Mouse (Mus musculus) gastrocnemius, adult 18-20 months (tissue): ENCODE results near the gene Dolk. TPM values are rescaled to one million over a fixed set of nuclear protein-coding genes. Genes with fewer than 3 reads are reported as not detected.

Experiments
- DNase-seq: peaks from one replicate; pipeline ENCODE4 v3.0.0; 2021; ENCODE audit warnings: low spot score
- total RNA-seq, 2 experiments: library from RNA; stranded (reverse); gene quantifications; 2 replicates each; pipeline ENCODE4 v1.2.3; 2021

Gene Dolk
- total RNA-seq, 2 experiments from 2014 or later: 20.9 to 22.4 TPM

DNA sequence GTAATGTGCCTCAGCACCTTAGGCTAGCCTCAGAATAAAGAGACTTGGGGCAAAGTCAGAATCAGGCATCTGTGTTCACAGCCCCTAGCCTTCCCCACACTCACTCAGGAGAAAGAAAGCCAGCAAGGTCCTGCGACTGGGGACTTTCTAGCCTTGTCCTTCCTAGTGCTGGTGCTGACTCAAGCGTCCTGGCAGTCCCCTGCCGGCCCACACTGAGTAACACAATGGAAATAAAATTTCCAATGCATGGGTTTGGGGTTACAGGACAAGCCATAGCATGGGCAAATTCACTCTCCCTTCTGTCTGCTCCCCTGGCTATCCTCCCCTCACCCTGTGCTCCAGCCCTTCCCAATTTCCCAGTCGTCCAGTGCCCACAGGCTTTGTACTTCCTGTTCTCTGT lies 17.8 kb downstream of the Dolk start:
- no peak for DNase-seq

DNA sequence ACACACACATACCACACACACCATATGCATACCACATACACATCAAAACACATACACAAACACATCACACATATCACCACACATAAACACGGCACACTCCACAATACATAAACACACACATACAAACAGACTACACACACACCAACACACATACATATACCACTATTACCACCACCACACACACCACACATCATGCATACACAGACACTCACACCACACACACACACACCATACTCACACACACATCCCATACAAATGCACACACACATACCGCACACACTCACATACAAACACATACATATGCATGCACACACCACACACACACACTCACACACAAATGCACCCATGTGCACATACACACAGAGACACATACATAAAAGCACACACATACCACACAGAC lies 18.7 kb downstream of the Dolk start:
- DNase-seq: no peak

DNA sequence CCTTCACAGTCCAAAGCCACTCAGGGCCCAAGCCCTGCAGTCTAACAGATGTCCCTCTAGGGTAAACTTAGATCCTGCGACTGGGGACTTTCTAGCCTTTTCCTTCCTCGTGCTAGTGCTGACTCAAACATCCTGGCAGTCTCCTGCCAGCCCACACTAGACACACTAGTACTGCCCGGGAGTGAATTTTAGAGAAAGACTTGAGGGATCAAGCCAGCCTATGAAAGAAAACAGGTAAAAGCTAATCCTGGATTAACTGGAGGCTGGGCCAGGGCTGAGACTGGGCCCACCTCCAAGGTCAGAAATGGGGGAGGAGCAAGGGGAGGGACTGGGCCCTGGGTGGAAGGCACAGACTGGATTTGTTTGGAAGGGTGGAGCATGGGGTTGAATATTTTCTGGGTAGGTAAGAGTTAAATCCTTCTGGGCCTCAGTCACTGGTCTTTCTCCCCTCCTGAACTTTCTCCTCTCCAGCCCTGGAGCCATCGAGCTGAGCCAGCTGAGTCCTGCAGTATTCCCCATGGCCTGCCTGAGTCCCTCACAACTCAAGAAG lies 19.7 kb downstream of the Dolk start:
- peak; percentile 82 for DNase-seq

DNA sequence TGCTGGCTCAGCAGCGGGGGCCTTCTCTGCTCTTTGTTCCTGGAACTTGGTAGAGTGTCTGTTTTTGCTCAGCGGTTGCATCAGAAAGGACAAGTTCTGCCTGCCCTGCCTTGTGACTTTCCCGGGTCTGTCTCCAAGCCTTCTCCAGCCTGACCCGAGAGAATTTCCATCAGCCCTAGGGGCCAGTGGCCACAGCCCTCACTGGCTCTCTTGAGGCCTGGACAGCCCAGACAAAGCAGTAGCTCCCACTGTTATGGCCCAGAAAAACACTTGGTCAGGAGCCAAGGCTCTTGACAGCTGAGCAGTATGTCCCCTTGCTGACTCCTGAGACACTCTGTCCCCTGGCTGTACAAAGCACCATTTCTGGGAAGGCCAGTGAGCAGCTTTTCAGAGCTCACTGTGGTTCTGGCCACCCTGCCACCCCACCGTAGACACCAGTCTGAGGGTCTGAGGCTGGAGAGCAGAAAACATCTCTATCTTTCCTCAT lies 20.3 kb downstream of the Dolk start, which contains the start of gene Phyhd1:
Gene Phyhd1, plus strand, starts transcription at position 437 of the 487 bp plus-strand sequence.
- DNase-seq: peak; percentile 87

DNA sequence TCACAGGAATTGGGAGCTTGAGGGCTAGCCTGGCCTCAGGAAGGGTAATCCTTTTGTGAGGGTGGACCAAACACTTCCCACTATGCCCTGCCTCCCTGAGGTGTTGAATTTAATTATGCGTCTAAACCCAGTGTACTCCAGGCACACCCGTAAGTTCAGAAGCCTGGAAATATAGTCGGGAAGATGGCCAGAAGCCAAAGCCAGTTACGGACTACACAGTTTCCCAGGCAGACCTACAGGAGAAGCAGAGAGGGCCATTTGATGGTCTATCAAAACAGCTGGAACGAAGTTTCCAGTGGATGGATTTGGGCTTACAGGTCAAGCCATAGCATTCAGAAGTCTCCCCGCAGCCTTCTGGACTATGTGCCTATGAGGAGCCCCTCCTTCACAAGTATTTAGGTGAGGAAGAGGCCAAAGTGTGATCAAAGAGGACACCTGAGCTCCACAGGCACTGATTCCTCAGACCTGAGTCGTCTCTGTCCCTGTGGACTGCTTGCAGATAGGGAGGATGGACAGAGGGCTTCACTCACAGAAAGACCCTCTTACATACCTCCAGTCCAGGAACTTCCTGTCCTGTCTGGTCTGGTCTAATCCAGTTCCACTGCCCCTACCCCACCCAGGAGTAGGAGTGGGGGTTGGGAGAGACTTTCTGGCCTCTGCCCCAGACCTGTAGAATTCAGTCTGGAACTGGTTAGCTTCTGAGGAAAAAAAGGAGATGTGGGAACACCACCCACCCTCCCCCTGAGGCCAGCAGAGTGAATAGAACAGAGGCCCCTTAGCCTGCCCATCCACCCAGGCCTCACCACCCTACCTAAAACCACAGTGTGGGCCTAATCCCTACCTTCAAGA lies 21.2 kb downstream of the Dolk start:
- DNase-seq: no peak

DNA sequence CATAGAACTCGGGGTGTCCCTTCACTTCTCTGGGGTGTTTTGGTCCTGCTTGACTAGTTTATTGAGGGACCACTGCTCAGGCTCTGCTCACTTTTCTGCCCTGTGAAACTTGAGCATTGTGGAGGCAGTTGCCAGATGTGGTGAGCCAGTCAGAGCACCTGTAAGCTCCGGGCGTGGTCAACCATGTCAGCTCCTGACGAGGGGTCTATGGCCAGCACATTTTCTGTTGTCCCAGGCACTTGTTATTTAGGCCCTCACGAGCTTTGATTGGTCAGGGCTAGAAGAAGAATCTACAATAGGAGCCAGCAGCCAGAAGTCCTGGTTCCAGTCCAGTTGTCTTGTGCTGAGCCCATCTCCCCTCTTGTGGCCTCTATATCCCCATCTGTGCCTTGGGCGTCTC lies 22.3 kb downstream of the Dolk start:
- no peak for DNase-seq

DNA sequence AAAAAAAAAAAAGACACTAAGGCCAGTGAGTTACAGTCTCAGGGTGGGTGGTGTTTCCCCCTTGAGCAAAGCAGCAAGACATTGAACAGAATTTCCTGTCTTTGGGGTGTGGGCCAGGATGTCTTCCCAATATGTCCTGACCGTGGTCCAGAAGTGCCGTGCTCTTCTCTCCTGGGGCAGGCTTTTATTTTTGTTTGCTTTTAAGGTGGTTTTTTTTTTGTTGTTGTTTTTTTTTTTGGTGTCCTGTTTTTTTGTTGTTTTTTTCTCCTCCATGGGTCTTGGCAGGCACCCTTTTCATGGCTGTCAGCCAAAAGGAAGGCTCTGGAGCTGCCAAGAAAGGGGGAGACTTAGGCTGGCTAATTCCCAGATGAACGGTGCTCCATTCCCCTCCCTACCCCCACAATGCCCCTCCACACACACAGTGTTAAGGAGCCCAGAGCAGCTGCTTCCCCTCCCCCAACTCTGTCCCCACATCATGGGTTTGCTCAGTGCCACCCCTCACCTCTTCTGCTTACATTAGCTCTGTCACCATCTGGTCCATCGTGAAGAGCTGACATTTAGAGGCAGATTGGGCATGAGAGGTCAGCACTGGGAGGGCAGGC lies 23.2 kb downstream of the Dolk start:
- DNase-seq: no peak

DNA sequence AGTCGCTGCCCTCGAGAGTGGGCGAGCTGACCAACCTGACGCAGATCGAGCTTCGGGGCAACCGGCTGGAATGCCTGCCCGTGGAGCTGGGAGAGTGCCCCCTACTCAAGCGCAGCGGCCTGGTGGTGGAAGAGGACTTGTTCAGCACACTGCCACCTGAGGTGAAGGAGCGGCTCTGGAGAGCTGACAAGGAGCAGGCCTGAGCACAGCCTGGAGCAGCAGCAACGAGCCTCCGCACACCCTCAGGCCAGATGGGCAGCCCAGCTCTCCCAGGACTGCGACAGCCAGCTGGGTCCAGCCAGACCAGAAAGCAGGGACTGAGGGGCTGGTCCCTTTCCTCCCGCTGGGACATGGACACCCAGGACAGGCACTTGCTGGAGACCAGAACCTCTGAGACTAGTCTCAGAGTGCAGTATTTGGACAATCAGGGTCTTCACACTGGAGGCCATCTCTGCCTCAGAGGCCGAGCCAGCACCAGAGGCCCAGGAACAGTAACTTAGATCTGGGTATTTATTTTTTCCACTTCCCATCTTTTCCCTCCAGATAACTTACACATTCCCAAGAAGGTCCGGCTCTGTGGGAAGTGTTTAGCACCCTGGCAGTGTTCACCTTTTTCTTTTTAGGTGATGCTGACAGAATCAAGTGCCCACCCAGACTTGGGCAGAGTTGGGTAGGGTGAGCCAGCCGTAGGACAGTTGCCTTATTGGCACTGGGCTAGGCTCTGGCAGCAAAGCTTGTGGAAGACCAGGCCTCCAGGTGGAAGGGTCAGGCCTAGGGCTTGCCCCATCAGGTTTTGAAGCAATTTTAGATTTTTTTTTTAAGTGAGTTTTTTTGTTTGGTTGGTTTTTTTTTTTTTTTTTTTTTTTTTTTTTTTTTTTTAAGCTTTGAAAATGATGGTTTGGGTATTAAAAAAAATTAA lies 24.0 kb downstream of the Dolk start:
- DNase-seq: no peak

DNA sequence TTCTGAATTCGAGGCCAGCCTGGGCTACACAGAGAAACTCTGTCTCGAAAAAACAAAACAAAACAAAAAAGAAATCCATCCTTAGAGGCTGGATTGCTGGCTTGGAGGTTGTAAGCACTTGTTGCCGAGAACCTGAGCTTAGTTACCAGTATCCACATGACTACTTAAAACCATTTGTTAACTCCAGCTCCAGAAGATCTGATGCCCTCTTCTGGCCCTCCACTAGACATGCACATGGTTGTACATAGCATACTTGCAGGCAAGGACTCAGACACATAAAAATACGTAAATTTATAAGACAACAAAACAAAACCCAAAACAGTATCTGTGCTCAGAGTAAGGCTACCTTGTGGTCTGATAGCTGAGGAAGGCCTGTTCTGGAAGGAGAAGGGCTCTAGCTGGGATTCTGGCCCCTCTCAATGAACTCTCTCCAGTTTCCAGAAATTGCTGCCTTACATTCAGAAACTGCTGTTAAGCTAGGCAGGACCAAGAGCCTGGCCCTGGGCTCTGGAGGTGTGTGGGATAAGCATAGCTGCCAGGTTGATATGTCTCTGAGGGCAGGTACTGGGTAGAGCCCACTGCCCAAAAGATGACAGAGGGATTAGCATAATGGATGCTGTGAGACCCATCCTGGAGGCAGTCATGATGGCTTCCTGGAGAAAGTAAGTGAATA lies 24.9 kb downstream of the Dolk start:
- DNase-seq: no peak

DNA sequence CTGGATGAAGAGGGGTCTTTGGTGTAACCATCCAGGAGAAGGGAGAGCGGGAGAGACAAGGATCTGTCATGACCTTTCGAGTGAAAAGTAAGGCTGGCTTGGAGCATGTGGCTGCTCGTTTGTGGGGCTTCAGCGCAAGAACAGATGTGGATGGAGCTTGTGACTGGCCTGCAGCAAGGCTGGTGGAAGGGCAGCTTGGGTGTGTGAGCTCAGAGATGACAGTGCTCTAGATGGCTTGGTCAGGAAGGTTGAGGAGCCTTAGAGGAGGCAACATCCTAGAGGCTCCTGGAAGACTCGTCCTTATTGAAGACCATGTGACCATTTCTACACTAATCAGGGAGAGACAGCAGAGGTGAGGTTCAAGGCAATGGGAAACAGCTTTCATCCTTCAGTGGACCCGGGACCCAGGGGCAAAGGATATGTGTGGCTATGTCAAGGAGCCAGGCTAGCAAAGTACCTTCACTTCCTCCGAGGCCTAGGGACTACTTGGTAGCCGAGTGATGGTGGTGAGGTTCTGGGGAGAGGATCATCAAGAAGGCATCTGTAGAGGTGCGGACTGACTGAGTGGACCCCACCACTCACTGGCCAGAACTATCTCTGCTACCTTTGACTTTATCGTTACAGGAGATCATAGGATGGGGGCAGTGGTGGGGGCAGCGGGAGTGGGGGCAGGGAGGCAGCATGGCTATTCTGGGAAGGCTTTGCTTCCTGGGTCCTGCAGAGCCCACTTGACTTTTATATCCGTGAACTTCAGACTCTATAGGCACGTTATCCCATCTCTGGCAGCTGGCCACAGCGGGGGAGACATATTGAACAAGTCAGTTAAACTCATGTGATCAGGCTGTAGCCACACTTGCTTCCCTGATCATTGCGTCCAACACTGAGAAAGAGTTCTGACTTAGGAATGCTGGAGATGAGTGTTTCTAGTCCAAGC lies 26.7 kb downstream of the Dolk start:
- no peak for DNase-seq

DNA sequence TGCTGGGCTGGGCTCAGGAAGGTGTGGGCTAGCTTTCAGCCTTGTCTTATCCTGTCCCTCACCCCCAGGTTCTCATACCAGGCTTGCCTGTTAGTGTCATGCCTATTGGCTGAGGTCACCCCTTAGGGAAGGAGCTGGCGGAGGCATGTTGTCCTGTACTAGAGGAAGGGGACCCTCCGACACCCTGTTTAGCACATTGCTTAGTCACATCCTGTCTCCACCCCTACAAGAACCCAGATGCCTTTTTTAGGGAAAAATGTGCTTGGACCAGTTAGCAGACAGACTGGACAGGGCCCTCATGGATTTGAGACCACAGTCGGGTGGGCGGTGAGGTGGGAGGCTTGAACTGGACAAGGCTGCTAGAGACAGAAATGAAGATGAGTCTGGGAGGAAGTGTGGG lies 27.5 kb downstream of the Dolk start:
- DNase-seq: peak; percentile 80

DNA sequence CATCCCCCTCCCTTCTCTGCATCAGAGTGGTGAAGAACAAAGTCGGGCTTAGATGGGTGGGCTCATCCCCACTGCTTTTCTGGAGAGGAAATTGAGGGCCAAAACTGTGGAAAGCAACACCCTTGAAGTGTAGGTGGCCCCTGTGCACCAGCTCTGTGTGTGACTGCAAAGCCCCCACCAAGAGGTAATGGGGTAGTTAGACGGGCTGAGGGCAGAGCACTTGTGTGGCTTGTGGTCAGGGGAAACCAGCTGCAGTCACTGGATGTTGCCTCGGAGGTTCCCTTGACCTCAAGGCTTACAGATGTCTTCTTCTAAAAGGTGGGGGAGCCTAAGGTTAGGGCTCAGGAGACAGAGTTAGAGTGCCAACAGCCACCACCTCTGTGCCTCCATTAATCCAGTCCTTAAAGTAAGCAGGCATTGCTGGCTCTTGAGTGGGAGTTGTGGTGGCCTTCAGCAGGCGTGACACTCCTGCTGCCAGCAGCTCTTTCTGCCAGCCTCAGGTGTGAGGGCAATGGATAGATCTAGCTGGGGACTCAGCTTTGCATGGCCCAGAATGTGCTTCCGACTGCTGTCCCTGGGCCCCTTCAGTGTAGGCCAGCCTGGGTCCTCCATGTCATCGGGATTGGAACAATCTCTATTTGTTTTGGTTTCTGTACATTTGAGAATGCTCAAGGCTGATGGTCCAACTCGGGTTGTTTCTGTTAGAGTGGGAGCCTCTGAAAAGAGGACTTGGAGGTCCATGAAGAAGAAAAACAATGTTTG lies 28.3 kb downstream of the Dolk start:
- no peak for DNase-seq

DNA sequence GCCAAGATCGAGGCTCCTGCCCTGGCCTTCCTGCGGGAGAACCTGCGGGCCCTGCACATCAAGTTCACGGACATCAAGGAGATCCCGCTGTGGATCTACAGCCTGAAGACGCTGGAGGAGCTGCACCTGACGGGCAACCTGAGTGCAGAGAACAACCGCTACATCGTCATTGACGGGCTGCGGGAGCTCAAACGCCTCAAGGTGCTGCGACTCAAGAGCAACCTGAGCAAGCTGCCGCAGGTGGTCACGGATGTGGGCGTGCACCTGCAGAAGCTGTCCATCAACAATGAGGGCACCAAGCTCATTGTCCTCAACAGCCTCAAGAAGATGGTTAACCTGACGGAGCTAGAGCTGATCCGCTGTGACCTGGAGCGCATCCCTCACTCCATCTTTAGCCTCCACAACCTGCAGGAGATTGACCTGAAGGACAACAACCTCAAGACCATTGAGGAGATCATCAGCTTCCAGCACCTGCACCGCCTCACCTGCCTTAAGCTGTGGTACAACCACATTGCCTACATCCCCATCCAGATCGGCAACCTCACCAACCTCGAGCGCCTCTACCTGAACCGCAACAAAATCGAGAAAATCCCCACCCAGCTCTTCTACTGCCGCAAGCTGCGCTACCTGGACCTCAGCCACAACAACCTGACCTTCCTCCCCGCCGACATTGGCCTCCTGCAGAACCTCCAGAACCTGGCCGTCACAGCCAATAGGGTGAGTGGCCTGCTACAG lies 29.4 kb downstream of the Dolk start:
- DNase-seq: no peak

DNA sequence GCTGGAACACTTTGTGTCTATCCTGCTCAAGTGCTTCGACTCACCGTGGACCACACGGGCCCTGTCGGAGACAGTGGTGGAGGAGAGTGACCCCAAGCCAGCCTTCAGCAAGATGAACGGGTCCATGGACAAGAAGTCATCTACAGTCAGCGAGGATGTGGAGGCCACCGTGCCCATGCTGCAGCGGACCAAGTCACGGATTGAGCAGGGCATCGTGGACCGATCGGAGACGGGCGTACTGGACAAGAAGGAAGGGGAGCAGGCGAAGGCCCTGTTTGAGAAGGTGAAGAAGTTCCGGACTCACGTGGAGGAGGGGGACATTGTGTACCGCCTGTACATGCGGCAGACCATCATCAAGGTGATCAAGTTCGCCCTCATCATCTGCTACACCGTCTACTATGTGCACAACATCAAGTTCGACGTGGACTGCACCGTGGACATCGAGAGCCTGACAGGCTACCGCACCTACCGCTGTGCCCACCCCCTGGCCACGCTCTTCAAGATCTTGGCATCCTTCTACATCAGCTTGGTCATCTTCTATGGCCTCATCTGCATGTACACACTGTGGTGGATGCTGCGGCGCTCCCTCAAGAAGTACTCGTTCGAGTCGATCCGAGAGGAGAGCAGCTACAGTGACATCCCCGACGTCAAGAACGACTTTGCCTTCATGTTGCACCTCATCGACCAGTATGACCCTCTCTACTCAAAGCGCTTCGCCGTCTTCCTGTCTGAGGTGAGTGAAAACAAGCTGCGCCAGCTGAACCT lies 30.3 kb downstream of the Dolk start:
- no peak for DNase-seq

DNA sequence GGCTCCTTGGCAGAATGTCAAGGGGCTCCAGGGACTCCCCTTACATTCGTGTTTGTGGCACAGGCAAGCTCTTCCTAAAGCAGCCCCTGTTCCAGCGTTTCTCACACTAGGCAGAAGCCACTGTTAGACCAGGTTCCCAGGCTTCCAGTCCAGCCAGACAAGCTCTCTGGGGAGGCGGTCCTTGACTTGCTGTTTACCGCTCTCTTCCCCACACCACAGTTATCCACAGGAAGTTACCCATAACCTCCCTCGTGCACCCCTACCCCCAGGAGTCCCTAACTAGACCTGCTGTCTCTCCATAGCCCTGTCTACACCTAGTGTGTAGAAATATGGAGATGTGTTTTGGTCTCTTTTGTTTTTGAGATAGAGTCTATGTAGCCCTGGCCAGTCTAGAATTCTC lies 32.3 kb downstream of the Dolk start:
- no peak for DNase-seq

DNA sequence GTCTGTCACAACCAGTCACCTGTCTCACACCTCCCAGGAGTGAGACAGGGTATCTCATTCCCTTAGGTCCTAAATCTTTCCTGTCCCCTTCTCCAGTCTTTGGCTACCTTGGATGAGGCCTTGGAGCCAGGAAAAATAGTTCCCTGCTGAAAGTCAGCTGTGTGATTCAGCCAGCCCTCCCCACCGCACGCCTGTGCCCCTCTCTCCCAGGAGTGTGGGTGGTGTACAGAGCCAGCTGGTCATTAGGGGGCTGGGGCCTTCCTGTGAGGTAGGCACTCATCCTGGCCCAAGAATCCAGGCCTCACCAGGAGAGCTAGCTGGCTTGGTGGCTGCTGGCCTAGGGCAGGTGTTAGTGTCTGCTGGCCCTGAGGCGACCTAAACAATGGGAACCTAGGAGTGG lies 33.6 kb downstream of the Dolk start:
- no peak for DNase-seq

DNA sequence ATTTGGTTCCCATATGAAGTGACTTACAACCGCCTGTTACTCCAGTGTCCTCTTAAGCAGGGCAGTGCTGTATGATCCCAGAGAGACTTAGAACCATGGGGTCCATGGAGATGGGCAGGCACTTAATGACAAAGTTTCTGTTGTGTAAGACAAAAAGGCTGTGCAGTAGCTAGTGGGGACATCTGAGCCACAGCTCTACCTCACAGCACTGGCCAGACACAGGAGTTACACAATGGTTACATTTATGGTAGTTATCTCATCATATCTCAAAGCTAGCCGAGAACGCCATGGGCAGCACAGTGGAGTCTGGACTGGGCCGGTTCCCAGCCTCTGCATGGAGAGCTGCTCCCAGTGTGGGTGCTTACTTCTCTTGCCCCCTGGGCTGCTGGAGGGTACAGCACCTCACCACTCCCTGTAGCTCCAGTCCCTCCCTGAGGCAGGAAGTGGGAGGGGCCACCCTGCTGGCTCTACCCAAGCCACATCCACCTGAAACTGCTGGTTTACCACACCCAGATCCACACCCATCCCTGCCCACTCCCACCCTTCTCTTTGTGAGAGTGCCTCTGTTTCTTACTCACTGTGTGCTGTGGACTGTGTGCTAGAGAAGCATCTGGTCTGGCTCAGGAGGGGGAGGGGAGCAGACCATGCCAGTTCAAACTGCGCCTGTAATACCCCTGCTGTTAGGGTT lies 34.6 kb downstream of the Dolk start:
- peak; percentile 28 for DNase-seq
